Mouse (Mus musculus) right cerebral cortex, postnatal 4 days (tissue): ENCODE measurements around the gene Tmem40.

Experiments
- DNase-seq: peaks from one replicate; pipeline ENCODE4 v3.0.0-alpha.2; 2022

Tmem40 gene

DNA sequence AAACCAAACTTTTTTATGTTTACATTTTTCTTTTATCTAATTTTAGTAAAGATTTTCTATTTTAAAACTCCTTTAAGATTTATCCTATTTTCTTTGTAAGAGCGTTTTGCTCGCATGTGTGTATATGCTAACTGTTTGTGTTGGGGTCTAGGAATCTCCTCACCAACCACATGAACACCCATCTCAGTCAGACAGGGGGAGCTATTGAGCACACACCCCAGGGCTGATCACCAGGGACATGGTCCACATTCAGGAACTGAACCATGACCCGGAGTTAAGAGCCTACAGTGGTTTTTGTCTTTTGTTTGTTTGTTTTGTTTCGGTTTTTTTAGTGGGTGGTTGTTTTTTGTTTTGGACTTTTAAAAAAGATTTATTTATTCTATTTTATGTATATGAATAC lies 63.5 kb downstream of the Tmem40 start:
- DNase-seq, result no peak

DNA sequence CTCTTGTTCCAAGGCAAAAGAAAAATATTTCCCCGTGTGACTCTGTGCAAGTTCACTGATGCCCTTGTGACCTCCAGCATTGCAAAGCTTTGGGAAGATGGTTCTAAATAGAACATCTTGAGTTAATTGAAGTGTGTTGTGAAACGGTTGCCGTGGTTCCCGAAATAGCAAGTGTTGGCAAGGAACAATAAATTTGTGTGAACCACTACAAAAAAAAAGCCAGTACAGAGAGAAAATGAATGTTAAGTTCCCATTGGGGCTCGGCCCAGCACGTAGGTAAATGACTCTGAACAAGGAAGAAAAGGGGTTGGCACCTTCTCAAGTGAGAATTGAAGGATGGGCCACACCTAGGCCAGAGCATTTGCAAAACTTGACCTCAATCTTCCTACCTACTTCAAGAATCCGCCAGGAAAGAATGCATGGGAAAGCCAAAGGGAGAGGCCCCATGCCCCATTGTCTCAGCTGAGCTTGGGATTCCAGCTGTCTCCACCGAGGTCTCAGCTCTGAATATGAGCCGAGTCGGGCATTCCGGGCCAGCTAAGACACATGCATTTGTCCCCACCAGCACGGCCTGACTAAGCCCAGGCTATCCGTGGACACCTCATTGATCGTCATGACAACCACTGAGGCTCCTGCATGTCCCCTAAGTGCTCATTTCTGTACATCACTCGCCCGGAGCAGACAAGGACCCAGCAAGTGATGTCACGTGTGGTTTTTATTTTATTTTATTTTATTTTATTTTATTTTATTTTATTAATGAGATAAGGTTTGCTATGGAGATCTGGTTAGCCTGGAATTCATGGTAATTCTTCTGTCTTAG lies 64.3 kb downstream of the Tmem40 start:
- no peak for DNase-seq

DNA sequence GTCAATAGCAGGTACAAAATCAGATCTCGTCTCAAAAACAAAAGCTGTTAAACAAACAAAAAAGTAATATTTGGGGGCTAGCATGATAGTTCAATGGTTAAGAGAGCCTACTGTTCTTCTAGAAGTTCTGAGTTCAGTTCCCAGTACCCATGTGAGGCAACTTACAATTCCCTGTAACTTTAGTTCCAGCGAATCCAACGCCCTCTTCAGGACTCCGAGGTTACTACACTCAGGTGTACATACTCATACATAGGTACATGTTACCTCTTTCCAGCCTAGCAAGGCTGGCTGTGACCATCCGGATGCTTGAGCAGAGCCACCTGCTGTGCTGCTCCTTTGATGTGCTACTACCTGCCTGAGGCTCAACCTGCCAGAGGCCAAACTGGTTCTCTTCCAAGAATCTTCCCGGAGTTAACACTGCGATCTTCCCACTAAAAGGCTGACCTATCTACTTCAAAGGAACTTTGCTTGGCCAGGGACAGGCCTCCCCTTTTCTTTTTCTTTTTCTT lies 65.4 kb downstream of the Tmem40 start:
- DNase-seq, result no peak

DNA sequence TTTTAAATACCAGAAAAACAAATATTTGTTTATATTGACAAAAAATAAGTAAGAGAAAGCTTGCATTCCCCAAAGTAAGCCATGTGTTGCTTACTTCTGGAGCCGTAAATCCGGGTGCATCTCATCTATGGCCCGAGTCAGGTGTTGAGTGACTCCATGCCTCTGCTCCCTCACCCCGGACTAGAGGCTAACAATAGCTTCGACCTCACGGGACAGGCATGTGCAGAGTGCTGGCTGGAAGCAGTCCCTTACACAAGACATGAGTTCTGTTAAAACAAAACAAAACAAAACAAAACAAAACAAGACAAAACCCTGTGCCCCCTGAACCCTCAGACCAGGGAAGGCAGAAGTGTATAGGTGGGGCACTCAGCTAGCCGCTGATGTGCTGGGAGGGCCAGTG lies 67.1 kb downstream of the Tmem40 start:
- no peak for DNase-seq

DNA sequence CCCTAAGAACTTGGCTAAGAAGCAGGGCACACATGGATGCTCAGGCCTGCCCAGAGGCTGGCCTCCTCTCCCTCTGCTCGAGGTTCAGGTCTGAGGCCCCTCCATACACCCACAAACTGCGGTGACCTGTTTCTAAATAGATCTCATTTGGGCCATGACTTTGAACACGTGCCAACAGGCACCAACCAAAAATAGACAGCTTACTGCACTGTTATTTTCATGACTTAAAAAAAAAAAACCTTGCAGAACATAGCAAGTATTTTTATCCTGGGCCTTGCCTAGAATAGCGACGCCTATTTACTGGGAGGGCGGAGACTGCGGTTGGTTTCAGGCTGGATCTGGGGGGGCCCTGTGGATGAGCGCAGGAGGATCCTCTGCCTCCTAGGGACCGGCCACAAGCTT lies 67.8 kb downstream of the Tmem40 start:
- DNase-seq, result no peak

DNA sequence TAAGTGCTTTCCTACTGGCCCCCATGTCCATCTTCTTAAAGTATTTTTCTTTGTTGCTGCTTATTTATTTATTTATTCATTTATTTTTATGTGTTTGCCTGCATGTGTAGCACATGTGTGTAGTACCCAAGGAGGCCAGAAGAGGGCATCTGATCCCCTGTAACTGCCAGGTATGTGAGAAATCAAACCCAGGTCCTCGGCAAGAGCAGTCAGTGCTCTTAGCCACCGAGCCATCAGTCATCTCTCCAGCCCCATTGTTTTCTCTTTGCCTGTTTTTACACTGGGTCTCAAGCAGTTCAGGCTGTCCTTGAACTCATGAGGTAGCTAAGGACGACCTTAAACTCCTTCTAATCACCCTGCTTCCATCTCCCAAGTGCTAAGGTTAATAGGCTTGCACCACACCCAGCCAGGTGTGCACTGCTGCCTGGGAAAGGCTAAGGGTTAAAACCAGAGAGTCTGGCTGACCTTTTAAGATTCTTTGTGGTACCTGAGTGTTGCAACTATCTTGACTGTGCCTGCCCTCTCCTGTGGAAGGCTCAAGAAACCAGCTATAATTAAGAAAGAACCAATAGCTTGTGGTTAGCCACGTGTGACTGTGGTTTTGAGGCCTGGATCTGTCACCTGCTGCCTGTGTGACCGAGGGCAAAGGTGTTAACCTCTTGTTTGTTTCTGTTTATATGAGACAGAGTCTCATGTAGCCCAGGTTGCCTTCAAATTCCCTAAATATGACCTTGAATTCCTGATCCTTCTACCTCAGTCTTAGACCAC lies 69.1 kb downstream of the Tmem40 start:
- peak; percentile 25 for DNase-seq

DNA sequence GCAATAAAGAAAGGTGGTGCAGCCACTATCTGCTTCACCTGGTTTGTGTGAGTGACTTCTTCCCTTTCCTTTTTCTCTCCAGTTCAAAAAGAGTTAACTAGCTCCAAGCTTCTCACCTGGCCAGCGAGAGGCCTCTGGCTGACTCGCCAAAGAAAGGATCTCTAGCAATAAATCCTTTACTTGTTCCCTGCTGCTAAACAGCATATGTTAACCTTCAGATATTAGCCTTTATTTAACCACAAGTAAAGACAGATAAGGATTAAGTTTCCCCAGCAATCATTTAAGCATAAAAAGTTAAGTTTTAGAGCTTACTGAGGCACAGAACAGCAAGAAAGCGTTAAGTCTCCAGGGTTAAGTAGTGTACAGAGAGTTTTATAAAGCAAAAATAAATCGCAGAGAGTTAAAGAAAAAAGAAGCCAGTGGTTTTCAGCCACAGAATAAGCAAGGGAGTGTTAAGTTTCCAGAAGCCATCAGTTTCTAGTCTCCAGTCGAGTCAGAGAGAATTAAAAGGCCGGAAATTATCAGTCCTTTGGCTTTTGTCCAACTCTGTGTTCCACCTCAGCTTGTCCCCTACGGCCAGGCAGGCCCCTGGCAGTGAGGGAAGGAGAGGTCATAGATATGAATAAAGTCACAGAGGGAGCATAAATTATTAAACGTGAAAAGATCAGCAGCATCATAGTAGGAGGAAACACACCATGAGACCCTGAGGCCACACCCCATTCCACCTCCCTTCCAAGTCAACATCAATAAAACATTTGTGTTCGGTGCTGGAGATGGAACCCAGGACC lies 69.9 kb downstream of the Tmem40 start:
- DNase-seq, result no peak

DNA sequence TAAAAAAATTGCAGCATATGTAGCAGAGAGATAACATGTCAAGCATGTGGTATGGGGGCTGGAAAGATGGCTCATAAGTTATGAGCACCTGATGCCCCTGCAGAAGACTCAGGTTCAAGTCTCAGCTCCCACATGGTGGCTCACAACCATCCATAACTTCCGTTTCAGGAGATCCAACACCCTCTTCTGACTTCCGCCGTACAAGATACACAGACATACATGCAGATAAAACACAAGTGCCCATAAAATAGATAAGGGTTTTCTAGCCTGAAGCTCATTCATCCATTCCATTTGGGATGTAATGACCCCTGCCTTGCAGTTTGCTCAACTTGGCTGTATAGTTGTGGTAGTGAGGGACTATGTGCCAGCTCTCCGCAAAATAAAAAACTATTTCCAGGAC lies 72.1 kb downstream of the Tmem40 start:
- DNase-seq, result no peak

DNA sequence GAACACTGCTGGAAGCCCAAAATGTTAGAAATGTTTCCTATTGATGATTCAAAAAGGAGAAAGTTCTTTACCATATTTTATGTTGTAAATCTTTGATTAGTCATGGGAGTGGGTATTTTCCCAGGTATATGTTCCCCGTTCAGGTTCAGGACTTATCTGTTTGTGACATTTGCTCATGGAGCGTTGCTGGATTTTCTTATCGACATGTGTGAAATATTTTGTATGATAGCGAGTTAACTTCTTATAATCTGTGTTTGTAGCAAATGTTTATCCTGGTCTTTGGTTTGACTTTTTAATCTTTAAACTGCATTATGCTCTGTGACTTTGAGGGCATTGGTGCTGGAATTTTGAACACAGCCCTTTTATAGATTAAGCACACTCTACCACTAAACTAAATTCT lies 73.6 kb downstream of the Tmem40 start:
- DNase-seq, result no peak

DNA sequence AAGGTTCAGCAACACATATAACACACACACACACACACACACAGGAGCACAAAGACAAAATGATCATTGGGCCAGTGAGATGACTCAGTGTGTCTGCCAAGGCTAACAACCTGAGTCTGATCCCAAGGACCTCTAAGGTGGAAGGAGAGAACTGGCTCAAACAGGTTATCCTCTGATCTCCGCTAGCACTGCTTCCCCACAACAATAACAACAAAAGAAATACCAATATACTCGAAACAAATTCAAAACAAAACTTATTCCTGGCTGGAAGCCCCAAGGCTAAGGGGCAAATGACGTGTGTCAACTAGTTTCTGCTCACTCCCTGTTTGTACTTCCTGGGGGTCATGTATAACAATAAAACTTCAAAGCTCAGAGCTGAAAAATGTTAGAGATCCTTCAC lies 74.5 kb downstream of the Tmem40 start:
- DNase-seq, result no peak

DNA sequence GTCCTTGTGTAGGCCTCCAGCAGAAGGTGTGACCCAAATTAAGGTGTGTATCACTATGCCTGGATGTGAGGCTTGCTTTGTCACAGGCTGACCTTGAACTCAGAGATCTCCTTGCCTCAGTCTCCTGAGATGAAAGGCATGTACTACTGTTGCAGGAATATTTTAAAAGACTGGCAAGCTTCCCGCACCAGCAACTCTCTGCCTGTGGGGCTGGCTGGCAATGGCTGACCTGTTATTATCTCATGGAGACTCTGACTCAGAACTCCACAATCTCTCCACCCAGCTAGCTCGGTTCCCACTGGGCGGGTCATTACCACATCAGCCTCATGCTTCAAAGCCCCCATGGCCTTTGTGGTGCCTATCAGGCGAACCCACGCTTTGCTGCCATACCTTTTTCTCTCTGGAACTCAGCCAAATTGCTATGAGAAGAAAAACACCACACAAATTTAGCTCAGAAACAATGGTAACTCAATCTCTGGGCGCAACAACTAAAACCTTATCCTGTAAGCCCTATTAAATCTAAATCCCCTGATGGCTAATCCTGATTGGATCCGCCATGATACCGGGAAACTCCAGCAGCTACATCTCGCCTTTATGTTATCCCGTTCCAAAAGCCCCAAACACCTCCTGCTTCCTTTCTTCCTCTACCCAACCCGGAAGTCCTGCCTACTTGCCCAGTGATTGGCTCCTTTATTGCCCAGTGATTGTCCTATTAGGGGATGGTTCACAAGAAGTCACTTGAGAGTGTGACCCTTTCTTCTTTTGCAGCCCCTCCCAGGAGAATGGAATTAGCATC lies 77.2 kb downstream of the Tmem40 start:
- DNase-seq, result no peak

DNA sequence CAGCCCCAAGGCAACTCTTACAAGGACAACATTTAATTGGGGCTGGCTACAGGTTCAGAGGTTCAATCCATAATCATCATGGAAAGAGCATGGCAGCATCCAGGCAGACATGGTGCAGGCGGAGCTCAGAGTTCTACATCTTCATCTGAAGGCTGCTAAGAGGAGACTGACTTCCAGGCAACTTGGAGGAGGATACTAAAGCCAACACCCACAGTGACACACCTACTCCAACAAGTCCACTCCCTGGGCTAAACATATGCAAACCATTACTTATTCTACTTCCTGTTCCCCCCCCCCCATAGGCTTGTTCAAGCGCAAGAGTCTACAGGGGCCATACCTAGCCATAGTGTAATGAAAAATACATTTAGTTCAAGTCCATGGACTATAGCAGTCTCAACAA lies 77.9 kb downstream of the Tmem40 start:
- no peak for DNase-seq

DNA sequence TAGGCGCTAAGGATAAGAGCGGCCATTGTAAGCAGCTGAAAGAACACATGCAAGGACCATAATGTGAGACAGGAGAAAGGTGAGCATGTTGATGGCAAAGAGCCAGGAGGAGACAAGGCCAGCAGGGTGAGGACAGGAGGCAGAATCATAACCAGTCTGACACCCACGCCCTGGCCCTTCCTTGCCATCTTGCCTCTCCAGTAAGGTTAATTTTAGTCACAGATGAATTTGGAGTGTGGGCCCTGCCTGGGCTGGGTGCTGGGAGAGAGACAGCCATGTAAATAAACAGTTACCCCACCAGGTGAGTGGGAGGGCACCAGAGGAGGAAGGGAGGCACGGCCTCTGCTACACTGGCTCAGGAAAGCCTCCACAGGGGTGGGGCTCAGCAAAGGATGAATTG lies 81.1 kb downstream of the Tmem40 start:
- no peak for DNase-seq
